Mouse (Mus musculus) lung, embryonic 16.5 days (tissue): ENCODE data around the gene Atp5g1. TPM values are rescaled to one million over a fixed set of nuclear protein-coding genes. Genes with fewer than 3 reads are reported as not detected.

ENCODE experiments used
- polyA plus RNA-seq: library from polyadenylated mRNA; unstranded; fragments of >200 nt; fragmentation: Nextera tagmentation; extraction: Ambion mirVana; gene quantifications from 2 replicates; pipeline ENCODE4 v1.2.1, GENCODE M21; 2015

Gene Atp5g1
- polyA plus RNA-seq, 1 experiment from 2014 or later = 464 TPM

Other genes starting within 250 kb of the Atp5g1 start
- 21.7 and 28.2 TPM in 2 replicates for gene Gngt2, start 238.5 kb downstream of the Atp5g1 start, polyA plus RNA-seq
- 16.0 and 18.1 TPM in 2 replicates for gene Abi3, start 233.2 kb downstream of the Atp5g1 start, polyA plus RNA-seq
- gene B4galnt2, start 160.8 kb downstream of the Atp5g1 start, polyA plus RNA-seq = 0.16 and 0.50 TPM in 2 replicates
- gene Igf2bp1, start 69.7 kb downstream of the Atp5g1 start, polyA plus RNA-seq = 31.0 and 36.2 TPM in 2 replicates
- not detected in 2 replicates for gene Gip, start 51.1 kb downstream of the Atp5g1 start, polyA plus RNA-seq
- gene Snf8, start 40.8 kb downstream of the Atp5g1 start, polyA plus RNA-seq = 84.3 and 92.0 TPM in 2 replicates
- gene Ube2z, start 10.3 kb downstream of the Atp5g1 start, polyA plus RNA-seq = 36.7 and 38.4 TPM in 2 replicates
- 0.41 and 1.3 TPM in 2 replicates for gene Calcoco2, start 36.3 kb upstream of the Atp5g1 start, polyA plus RNA-seq
- 2.2 and 2.8 TPM in 2 replicates for gene Ttll6, start 58.1 kb upstream of the Atp5g1 start, polyA plus RNA-seq
- 0.09 TPM in 1 of 2 replicates, not detected in the other for gene Hoxb13, start 118.6 kb upstream of the Atp5g1 start, polyA plus RNA-seq
- gene Hoxb9, start 195.8 kb upstream of the Atp5g1 start, polyA plus RNA-seq = 0.28 and 0.30 TPM in 2 replicates
- 0.33 and 0.79 TPM in 2 replicates for gene Hoxb8, start 206.2 kb upstream of the Atp5g1 start, polyA plus RNA-seq
- gene Hoxb7, start 211.0 kb upstream of the Atp5g1 start, polyA plus RNA-seq = 2.2 and 3.2 TPM in 2 replicates
- gene Hoxb6, start 216.8 kb upstream of the Atp5g1 start, polyA plus RNA-seq = 8.8 and 11.6 TPM in 2 replicates
- 39.2 and 46.6 TPM in 2 replicates for gene Hoxb5, start 227.7 kb upstream of the Atp5g1 start, polyA plus RNA-seq
- gene Hoxb4, start 242.6 kb upstream of the Atp5g1 start, polyA plus RNA-seq = 3.4 TPM in 2 replicates
- gene Hoxb3, start 247.7 kb upstream of the Atp5g1 start, polyA plus RNA-seq = 2.1 and 2.6 TPM in 2 replicates